Mouse (Mus musculus) spleen, adult 2 months (tissue): ENCODE measurements around the gene Rfx4.

ENCODE experiments used
- CTCF ChIP-seq: fragments of 200-500 bp; IDR thresholded peaks from 2 replicates; pipeline ENCODE4 v1.5.1; 2011; ENCODE audit warnings: mild to moderate bottlenecking, inconsistent platforms; ENCODE audit not compliant: insufficient read depth, insufficient read length, insufficient replicate concordance; ENCODE audit errors: extremely low read depth
- POLR2A ChIP-seq: fragments of 200-500 bp; IDR thresholded peaks from 2 replicates; pipeline ENCODE4 v1.6.1; 2011; ENCODE audit warnings: low read depth, low read length, inconsistent platforms

DNA sequence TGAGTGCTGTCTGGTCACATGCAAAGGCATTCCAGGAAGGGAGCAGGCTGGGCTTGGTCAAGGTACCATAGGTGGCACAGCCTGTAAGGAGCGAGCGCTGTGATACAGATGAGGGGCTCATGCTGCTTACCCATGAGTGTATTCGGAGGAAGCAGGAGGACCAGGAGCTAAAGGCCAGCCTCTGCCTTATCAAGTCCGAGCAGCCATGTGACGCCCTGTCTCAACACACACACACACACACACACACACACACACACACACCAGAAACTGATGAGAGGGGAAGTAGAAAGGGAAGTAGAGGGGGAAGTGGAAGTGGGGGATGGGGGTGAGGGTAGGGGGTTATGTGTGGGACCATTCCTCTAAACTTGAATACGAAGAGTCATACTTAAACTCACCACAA lies 45.7 kb downstream of the Rfx4 start:
- TF ChIP-seq CTCF (no peak), POLR2A (no peak)
